Mouse (Mus musculus): Measurements from ENCODE around the gene Ankrd44. TPM values are rescaled to one million over a fixed set of nuclear protein-coding genes. Genes with fewer than 3 reads are reported as not detected.

Ankrd44 gene
- polyA plus RNA-seq, 1 experiment from 2014 or later: 22.5 TPM

DNA sequence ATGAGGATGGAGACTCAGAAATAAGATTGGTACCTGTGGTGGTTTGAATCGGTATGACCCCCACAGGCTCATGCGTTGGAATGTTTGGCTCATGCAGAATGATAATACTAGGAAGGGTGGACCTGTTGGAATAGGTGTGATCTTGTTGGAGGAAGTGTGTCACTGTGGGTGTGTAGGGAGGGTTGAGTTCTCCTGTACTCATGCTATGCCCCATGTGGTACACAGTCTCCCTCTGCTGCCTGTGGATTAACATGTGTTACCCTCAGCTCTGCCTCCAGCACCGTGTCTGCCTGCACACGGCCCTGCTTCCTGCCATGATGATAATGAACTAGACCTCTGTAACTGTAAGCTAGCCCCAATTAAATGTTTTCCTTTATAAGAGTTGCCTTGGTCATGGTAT lies 28.7 kb upstream of the Ankrd44 start:
- Histone ChIP-seq H3K9me3 (ENCODE audit: control insufficient read depth, low read depth, low read length) (no peaks in the 10 kb centered on the region), H3K4me2 (replicated peaks; ENCODE audit: low read depth, low read length) (no peak overlapping the region), H3K27me3 (ENCODE audit: control insufficient read depth, insufficient read depth, low read length) (no peaks in the 10 kb centered on the region), H3K9ac (replicated peaks; ENCODE audit: low read depth, low read length) (no peak overlapping the region), H3K36me3 (ENCODE audit: control insufficient read depth, insufficient read depth, low read length) (no peaks in the 10 kb centered on the region), H3K4me1 (ENCODE audit: control insufficient read depth, insufficient read depth, low read length) (no peaks in the 10 kb centered on the region), H3K4me3 (ENCODE audit: low read depth, low read length) (no peak overlapping the region), H3K27ac (ENCODE audit: low read length) (no peak overlapping the region)
- no peak for ATAC-seq (ENCODE audit: insufficient number of reproducible peaks, insufficient read depth, low FRiP score, low read depth)
- WGBS: 86% methylated on average over 4 of the region's 4 CpGs

DNA sequence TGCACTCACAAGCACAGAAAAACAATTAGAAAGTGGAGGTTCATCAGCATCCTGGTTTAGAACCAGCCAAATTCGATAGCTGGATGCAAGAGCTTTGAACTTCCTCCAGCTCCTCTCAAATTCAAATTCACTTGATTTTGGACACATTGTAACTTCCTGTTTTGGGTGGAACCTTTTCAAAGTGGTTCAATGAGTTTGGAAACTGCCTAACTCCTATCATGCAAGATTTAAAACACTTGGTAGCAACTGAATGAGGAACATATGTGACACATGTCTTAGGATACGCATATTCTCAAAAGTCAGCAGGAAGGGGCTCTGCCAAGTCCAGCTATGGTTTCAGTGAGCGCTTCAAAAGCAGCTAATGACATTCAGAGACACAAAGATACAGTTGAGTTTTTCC lies 18.5 kb upstream of the Ankrd44 start:
- no peak overlapping the region for H3K4me2 ChIP-seq (replicated peaks; ENCODE audit: low read depth, low read length)
- no peaks in the 10 kb centered on the region for H3K36me3 ChIP-seq (ENCODE audit: control insufficient read depth, insufficient read depth, low read length)
- H3K27me3 ChIP-seq (ENCODE audit: control insufficient read depth, insufficient read depth, low read length): no peaks in the 10 kb centered on the region
- H3K9ac ChIP-seq (replicated peaks; ENCODE audit: low read depth, low read length): no peak overlapping the region
- H3K4me3 ChIP-seq (ENCODE audit: low read depth, low read length): no peak overlapping the region
- ATAC-seq (ENCODE audit: insufficient number of reproducible peaks, insufficient read depth, low FRiP score, low read depth): no peak
- no peaks in the 10 kb centered on the region for H3K9me3 ChIP-seq (ENCODE audit: control insufficient read depth, low read depth, low read length)
- H3K27ac ChIP-seq (ENCODE audit: low read length): no peak overlapping the region
- WGBS: 75% methylated on average over 3 of the region's 3 CpGs
- H3K4me1 ChIP-seq (ENCODE audit: control insufficient read depth, insufficient read depth, low read length): no peaks in the 10 kb centered on the region

DNA sequence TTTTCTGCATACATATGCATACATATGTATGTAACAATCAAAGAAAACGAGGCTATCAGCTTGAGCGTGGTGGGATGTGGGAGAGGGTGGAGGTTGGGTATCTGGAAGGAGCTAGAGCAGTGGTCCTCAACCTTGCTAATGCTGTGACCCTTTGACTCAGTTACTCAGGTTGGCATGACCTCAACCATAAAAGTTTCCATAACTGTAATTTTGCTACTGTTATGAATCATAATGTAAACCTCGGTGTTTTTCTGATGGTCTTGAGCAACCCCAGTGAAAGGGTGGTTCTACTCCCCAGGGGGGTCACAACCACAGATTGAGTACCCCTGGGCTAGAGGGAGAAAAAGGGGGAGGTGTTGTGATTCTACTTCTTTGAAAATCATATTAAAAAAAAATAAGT lies 9.3 kb upstream of the Ankrd44 start:
- no peak overlapping the region for H3K4me3 ChIP-seq (ENCODE audit: low read depth, low read length)
- H3K27ac ChIP-seq (ENCODE audit: low read length): no peak overlapping the region
- H3K36me3 ChIP-seq (ENCODE audit: control insufficient read depth, insufficient read depth, low read length): no peaks in the 10 kb centered on the region
- H3K9ac ChIP-seq (replicated peaks; ENCODE audit: low read depth, low read length): no peak overlapping the region
- H3K27me3 ChIP-seq (ENCODE audit: control insufficient read depth, insufficient read depth, low read length): no peaks in the 10 kb centered on the region
- WGBS: 85% methylated on average over 3 of the region's 3 CpGs
- no peaks in the 10 kb centered on the region for H3K9me3 ChIP-seq (ENCODE audit: control insufficient read depth, low read depth, low read length)
- no peaks in the 10 kb centered on the region for H3K4me1 ChIP-seq (ENCODE audit: control insufficient read depth, insufficient read depth, low read length)
- ATAC-seq (ENCODE audit: insufficient number of reproducible peaks, insufficient read depth, low FRiP score, low read depth): no peak
- H3K4me2 ChIP-seq (replicated peaks; ENCODE audit: low read depth, low read length): no peak overlapping the region

DNA sequence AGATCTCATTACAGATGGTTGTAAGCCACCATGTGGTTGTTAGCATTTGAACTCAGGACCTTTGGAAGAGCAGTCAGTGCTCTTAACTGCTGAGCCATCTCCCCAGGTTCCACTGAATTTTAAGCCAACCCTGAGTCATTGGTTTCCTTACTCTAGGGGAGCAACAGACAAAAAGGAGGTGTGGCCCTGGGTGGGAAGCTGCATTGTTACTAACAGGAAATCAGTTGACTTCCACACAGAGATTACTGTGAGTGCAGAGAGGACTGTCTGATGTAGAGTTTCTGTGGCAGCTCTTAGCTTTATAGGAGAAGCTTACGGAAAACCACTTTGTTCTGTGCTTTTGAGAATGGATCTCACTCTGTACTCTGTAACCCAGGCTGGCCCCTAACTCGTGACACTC lies 8.7 kb upstream of the Ankrd44 start:
- no peaks in the 10 kb centered on the region for H3K27me3 ChIP-seq (ENCODE audit: control insufficient read depth, insufficient read depth, low read length)
- no peaks in the 10 kb centered on the region for H3K4me1 ChIP-seq (ENCODE audit: control insufficient read depth, insufficient read depth, low read length)
- H3K9me3 ChIP-seq (ENCODE audit: control insufficient read depth, low read depth, low read length): no peaks in the 10 kb centered on the region
- no peak overlapping the region for H3K4me2 ChIP-seq (replicated peaks; ENCODE audit: low read depth, low read length)
- no peaks in the 10 kb centered on the region for H3K36me3 ChIP-seq (ENCODE audit: control insufficient read depth, insufficient read depth, low read length)
- WGBS: 68% methylated on average over 2 of the region's 2 CpGs
- no peak overlapping the region for H3K4me3 ChIP-seq (ENCODE audit: low read depth, low read length)
- no peak overlapping the region for H3K27ac ChIP-seq (ENCODE audit: low read length)
- H3K9ac ChIP-seq (replicated peaks; ENCODE audit: low read depth, low read length): no peak overlapping the region
- no peak for ATAC-seq (ENCODE audit: insufficient number of reproducible peaks, insufficient read depth, low FRiP score, low read depth)

DNA sequence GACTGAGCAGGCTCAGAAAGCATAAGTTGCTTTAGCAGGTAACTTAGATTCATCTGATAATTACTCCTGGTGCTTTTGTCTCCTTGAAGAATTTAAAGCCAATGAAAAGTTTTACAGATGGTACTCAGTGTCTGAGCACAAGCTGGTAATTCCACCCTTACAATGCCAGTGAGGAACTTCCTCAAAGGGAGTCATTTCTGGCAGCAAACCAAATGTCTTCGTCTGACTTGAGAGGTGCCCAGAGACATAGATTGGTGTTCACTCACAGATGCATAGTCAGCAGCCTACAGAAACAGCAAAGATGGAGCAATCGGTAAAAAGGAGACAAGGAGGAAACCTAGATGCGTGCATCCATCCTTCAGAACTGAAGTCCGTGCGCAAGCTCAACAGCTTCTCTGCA lies 7.5 kb upstream of the Ankrd44 start:
- no peak for ATAC-seq (ENCODE audit: insufficient number of reproducible peaks, insufficient read depth, low FRiP score, low read depth)
- Histone ChIP-seq H3K4me2 (replicated peaks; ENCODE audit: low read depth, low read length) (no peak overlapping the region), H3K36me3 (ENCODE audit: control insufficient read depth, insufficient read depth, low read length) (no peaks in the 10 kb centered on the region), H3K4me1 (ENCODE audit: control insufficient read depth, insufficient read depth, low read length) (no peaks in the 10 kb centered on the region), H3K9me3 (ENCODE audit: control insufficient read depth, low read depth, low read length) (no peaks in the 10 kb centered on the region), H3K27ac (ENCODE audit: low read length) (no peak overlapping the region), H3K9ac (replicated peaks; ENCODE audit: low read depth, low read length) (no peak overlapping the region), H3K27me3 (ENCODE audit: control insufficient read depth, insufficient read depth, low read length) (no peaks in the 10 kb centered on the region), H3K4me3 (ENCODE audit: low read depth, low read length) (no peak overlapping the region)
- WGBS: 88% methylated on average over 5 of the region's 5 CpGs

DNA sequence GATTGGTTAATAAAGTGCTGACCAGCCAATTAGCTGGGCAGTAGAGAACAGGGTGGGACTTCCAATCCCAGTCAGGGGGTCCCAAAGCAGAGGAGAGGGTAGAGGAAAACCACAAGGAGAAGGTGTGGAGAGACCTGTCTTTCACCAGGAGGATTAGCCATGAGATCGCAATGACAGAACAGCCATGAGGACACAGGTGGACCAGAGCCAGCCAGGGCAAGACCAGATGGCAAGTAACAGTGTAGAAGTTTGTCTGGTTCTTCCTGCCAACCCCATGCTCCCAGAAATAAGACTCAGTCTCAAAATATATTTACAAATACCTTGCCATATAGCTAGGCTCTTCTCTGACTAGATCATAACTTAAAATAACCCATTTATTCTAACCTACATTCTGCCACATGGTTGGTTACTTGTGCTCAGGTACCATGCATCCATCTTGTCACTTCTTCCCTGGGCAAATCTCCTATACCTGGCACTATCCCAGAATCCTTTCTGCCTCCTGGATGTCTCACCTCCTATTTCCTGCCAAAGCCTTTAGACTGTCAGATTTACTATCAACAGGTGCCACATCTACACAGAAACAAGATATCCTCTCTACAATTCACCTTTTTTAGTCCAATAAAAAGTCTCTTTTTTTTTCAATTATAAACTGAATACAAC lies 6.4 kb upstream of the Ankrd44 start:
- no peaks in the 10 kb centered on the region for H3K27me3 ChIP-seq (ENCODE audit: control insufficient read depth, insufficient read depth, low read length)
- H3K36me3 ChIP-seq (ENCODE audit: control insufficient read depth, insufficient read depth, low read length): no peaks in the 10 kb centered on the region
- no peak overlapping the region for H3K27ac ChIP-seq (ENCODE audit: low read length)
- no peaks in the 10 kb centered on the region for H3K4me1 ChIP-seq (ENCODE audit: control insufficient read depth, insufficient read depth, low read length)
- H3K9ac ChIP-seq (replicated peaks; ENCODE audit: low read depth, low read length): no peak overlapping the region
- no peak overlapping the region for H3K4me2 ChIP-seq (replicated peaks; ENCODE audit: low read depth, low read length)
- no peaks in the 10 kb centered on the region for H3K9me3 ChIP-seq (ENCODE audit: control insufficient read depth, low read depth, low read length)
- WGBS: 88% methylated on average over 1 of the region's 1 CpGs
- no peak for ATAC-seq (ENCODE audit: insufficient number of reproducible peaks, insufficient read depth, low FRiP score, low read depth)
- H3K4me3 ChIP-seq (ENCODE audit: low read depth, low read length): no peak overlapping the region

DNA sequence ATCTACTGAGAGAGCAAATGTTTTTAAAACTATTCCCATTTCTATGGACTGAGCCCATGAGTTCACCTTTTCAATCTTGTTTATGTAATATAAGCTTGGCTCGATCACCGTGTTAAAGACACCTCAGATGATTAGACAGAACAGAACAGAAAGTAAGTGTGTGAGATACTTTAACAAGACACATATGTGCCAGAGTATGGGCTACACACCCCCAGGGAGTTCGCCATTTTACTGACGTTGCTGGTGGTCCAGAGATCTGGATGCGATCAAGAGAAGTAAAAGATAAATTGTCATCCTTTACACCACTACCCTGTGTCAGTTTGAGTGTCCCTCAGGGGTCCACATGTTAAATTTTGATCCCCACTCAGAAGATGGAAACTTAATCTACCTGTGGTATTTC lies 5.0 kb upstream of the Ankrd44 start:
- Histone ChIP-seq H3K4me2 (replicated peaks; ENCODE audit: low read depth, low read length) (no peak overlapping the region), H3K4me3 (ENCODE audit: low read depth, low read length) (no peak overlapping the region), H3K9ac (replicated peaks; ENCODE audit: low read depth, low read length) (no peak overlapping the region), H3K9me3 (ENCODE audit: control insufficient read depth, low read depth, low read length) (no peaks in the 10 kb centered on the region), H3K36me3 (ENCODE audit: control insufficient read depth, insufficient read depth, low read length) (no peaks in the 10 kb centered on the region), H3K27ac (ENCODE audit: low read length) (no peak overlapping the region), H3K4me1 (ENCODE audit: control insufficient read depth, insufficient read depth, low read length) (no peaks in the 10 kb centered on the region), H3K27me3 (ENCODE audit: control insufficient read depth, insufficient read depth, low read length) (no peaks in the 10 kb centered on the region)
- ATAC-seq (ENCODE audit: insufficient number of reproducible peaks, insufficient read depth, low FRiP score, low read depth): no peak
- 64% methylated on average over 5 of the region's 5 CpGs for WGBS

DNA sequence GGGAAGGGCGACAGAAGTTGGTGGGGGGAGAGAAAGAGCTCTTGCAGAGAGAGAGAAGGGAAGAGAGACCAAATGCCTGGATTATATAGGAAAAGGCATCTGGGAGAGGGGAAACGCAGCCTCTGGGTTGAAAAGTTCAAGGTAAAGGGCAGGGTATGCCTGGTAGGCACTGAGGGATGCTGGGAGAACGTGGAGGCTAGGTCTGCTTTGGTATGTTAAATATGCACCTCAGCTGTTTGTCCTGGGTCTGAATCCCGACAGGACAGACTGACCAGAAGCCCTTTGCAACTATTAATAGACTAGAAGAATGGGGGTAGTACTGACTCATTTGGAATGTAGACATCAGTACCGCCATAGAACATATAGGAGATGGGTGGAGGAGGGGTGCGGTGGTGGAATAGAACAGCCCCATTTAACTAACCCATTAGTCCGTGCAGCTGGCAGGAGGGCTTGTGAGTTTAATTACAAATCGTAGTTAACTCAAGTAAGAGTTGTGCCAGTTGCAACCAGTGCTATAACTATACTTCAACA lies 4.5 kb upstream of the Ankrd44 start:
- H3K9ac ChIP-seq (replicated peaks; ENCODE audit: low read depth, low read length): no peak overlapping the region
- H3K36me3 ChIP-seq (ENCODE audit: control insufficient read depth, insufficient read depth, low read length): no peaks in the 10 kb centered on the region
- no peak overlapping the region for H3K4me2 ChIP-seq (replicated peaks; ENCODE audit: low read depth, low read length)
- H3K27me3 ChIP-seq (ENCODE audit: control insufficient read depth, insufficient read depth, low read length): no peaks in the 10 kb centered on the region
- H3K9me3 ChIP-seq (ENCODE audit: control insufficient read depth, low read depth, low read length): no peaks in the 10 kb centered on the region
- no peak for ATAC-seq (ENCODE audit: insufficient number of reproducible peaks, insufficient read depth, low FRiP score, low read depth)
- no peak overlapping the region for H3K27ac ChIP-seq (ENCODE audit: low read length)
- H3K4me3 ChIP-seq (ENCODE audit: low read depth, low read length): no peak overlapping the region
- H3K4me1 ChIP-seq (ENCODE audit: control insufficient read depth, insufficient read depth, low read length): no peaks in the 10 kb centered on the region
- WGBS: 43% methylated on average over 8 of the region's 8 CpGs

DNA sequence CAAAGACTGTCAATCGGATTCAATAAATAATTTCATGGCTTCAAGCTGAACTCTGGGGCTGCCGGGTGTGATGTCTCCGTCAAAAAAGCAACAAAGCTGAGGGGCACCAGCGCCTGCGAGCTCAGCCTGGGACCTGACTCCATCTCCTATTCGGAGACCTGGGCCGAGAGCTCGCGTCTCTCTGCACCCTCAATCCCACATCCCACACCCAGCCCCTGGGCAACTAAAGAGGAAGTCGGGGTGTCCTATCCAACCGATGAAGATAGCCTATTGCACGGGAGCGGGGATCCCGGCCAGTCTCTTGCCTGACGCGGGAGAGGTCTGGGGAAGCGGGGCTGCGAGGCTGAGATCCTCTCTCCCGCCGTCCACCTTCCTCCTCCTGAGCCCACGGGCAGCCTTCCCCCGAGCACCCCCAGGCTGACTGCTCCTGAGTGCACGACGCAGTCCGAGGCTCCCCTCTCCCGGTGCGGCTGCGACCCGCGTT lies 694 bp downstream of the Ankrd44 start:
- peak overlapping the region; percentile 81 for H3K4me2 ChIP-seq (replicated peaks; ENCODE audit: low read depth, low read length)
- no peaks in the 10 kb centered on the region for H3K9me3 ChIP-seq (ENCODE audit: control insufficient read depth, low read depth, low read length)
- H3K27ac ChIP-seq (ENCODE audit: low read length): peak overlapping the region; percentile 84; the same call in 1 of the 2 replicates
- H3K9ac ChIP-seq (replicated peaks; ENCODE audit: low read depth, low read length): peak overlapping the region; percentile 73
- no peaks in the 10 kb centered on the region for H3K36me3 ChIP-seq (ENCODE audit: control insufficient read depth, insufficient read depth, low read length)
- 0 out of 2 replicates have a peak, but pooled peaks have one; percentile 8 for ATAC-seq (ENCODE audit: insufficient number of reproducible peaks, insufficient read depth, low FRiP score, low read depth)
- peak overlapping the region; percentile 85 for H3K4me3 ChIP-seq (ENCODE audit: low read depth, low read length)
- no peaks in the 10 kb centered on the region for H3K27me3 ChIP-seq (ENCODE audit: control insufficient read depth, insufficient read depth, low read length)
- H3K4me1 ChIP-seq (ENCODE audit: control insufficient read depth, insufficient read depth, low read length): peaks cover 11% of the 10 kb centered on the region
- 0% methylated on average over 30 of the region's 30 CpGs for WGBS

Data from stomach, embryonic 14.5 days (tissue).